ENCODE assay signal across 7 mouse cellular contexts in genomic region chr5:132161338-132162205, GRCm38 (mm10).
A peak's percentile ranks its signal among the peaks of the same experiment; 100 is the strongest.
DNase-seq lines count a peak whose midpoint lies in the region; ATAC-seq lines count a peak whose summit lies in the region.

No protein-coding gene starts in this region.

- H3K4me2 ChIP-seq in embryonic facial prominence, embryonic 12.5 days (replicated peaks), result peak overlapping the region; percentile 13
- no peak overlapping the region for H3K4me2 ChIP-seq in midbrain, embryonic 14.5 days (ENCODE audit: low read length)

- H3K9ac ChIP-seq in embryonic facial prominence, embryonic 12.5 days, result no peak overlapping the region
- H3K9ac ChIP-seq in midbrain, embryonic 14.5 days (replicated peaks; ENCODE audit: low read length), result no peak overlapping the region; the same call in 1 of the 2 replicates

- peak; percentile 30 for DNase-seq in embryo, embryonic 10 days (ENCODE audit: low spot score)
- peak; percentile 26 for DNase-seq in heart, postnatal 4 days
- DNase-seq in layer of hippocampus, postnatal 14 days (ENCODE audit: low spot score in 2 of 2), result peak; percentile 33 to 39
- peak; percentile 53 for DNase-seq in midbrain, embryonic 14.5 days
- DNase-seq in ovary, postnatal 14 days (ENCODE audit: low spot score), result no peak
- DNase-seq in cerebellum, adult 8-10 months, result no peak

- H3K4me3 ChIP-seq in embryonic facial prominence, embryonic 12.5 days, result no peak overlapping the region
- no peak overlapping the region for H3K4me3 ChIP-seq in midbrain, embryonic 14.5 days (replicated peaks; ENCODE audit: low read depth, low read length)

- WGBS in embryonic facial prominence, embryonic 12.5 days, result 16% methylated on average over 9 of the region's 9 CpGs
- WGBS in midbrain, embryonic 14.5 days, result 45% methylated on average over 9 of the region's 9 CpGs

- 0 out of 2 replicates have a peak, but pooled peaks have one; percentile 41 for ATAC-seq in embryonic facial prominence, embryonic 12.5 days (ENCODE audit: insufficient number of reproducible peaks, insufficient read depth, low FRiP score, low TSS enrichment)
- ATAC-seq in midbrain, embryonic 14.5 days (ENCODE audit: low FRiP score, low TSS enrichment), result no peak

- no peaks in the 10 kb centered on the region for H3K27me3 ChIP-seq in embryonic facial prominence, embryonic 12.5 days
- no peaks in the 10 kb centered on the region for H3K27me3 ChIP-seq in midbrain, embryonic 14.5 days (ENCODE audit: control insufficient read depth, insufficient read depth, low read length)

- H3K36me3 ChIP-seq in embryonic facial prominence, embryonic 12.5 days, result no peaks in the 10 kb centered on the region
- no peaks in the 10 kb centered on the region for H3K36me3 ChIP-seq in midbrain, embryonic 14.5 days (ENCODE audit: control insufficient read depth, insufficient read depth, low read length)

- H3K4me1 ChIP-seq in embryonic facial prominence, embryonic 12.5 days, result peaks cover 35% of the 10 kb centered on the region
- peaks cover 21% of the 10 kb centered on the region for H3K4me1 ChIP-seq in midbrain, embryonic 14.5 days (ENCODE audit: control insufficient read depth, insufficient read depth, low read length)

- peak overlapping the region; percentile 83 for H3K27ac ChIP-seq in embryonic facial prominence, embryonic 12.5 days
- H3K27ac ChIP-seq in midbrain, embryonic 14.5 days (replicated peaks; ENCODE audit: low read depth, low read length), result 0 out of 2 replicates have a peak overlapping the region, but pooled peaks have one; percentile 38

- no peaks in the 10 kb centered on the region for H3K9me3 ChIP-seq in embryonic facial prominence, embryonic 12.5 days
- no peaks in the 10 kb centered on the region for H3K9me3 ChIP-seq in midbrain, embryonic 14.5 days (ENCODE audit: control insufficient read depth, low read length)

Comparison
In these comparisons a context has a peak if more than half of its experiments do, and no peak if none do; other contexts are left out.
1. DNase-seq: peak in embryo, embryonic 10 days (single experiment), heart, postnatal 4 days (single experiment), layer of hippocampus, postnatal 14 days (2 of 2) and midbrain, embryonic 14.5 days (single experiment); none in ovary, postnatal 14 days (single experiment) and cerebellum, adult 8-10 months (single experiment).